ENCODE assay signal across 8 mouse cellular contexts in the genomic region with DNA sequence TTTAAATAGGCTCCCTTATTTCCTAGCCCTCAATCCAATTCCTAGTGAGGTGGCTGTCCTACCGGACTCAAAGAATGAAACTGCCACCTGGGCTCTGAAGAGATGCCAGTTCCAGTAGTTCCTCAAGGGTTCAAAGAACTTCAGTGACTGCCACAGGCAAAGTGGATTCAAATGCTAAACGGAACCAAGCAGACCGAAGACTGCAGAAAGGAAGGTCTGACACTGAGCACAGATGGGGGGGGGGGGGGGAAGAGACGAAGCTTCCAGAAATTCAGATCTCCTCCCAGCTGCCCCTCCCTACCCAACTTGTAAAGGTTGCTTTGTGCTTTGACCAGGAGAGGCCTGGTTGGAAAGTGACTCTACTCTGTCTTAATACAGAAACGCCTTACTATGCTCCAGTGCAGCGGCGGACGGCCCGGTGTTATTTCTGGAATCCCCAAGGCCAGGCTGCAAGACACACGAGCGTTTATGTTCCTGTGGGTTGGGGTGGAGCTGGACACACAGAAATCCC. TPM values are rescaled to one million over a fixed set of nuclear protein-coding genes. Genes with fewer than 3 reads are reported as not detected.
DNase-seq lines count a peak whose midpoint lies in the region; ATAC-seq lines count a peak whose summit lies in the region.

No protein-coding gene starts in this region.

- no peaks in the 10 kb centered on the region for H3K27me3 ChIP-seq in limb, embryonic 15.5 days
- H3K27me3 ChIP-seq in stomach, embryonic 14.5 days (ENCODE audit: control insufficient read depth, insufficient read depth, low read length): no peaks in the 10 kb centered on the region

- H3K27ac ChIP-seq in limb, embryonic 15.5 days: peak overlapping the region; percentile 86
- H3K27ac ChIP-seq in stomach, embryonic 14.5 days (ENCODE audit: low read length): no peak overlapping the region

- no peaks in the 10 kb centered on the region for H3K9me3 ChIP-seq in limb, embryonic 15.5 days
- H3K9me3 ChIP-seq in stomach, embryonic 14.5 days (ENCODE audit: control insufficient read depth, low read depth, low read length): no peaks in the 10 kb centered on the region

- intact Hi-C loops in heart, postnatal 14 days (cut with DNase I): loop anchor here (5.0 kb wide), 2 partner anchors 54 to 99 kb away; no protein-coding TSS in a partner anchor

- H3K4me1 ChIP-seq in limb, embryonic 15.5 days: peaks cover 21% of the 10 kb centered on the region
- peaks cover 16% of the 10 kb centered on the region; the same call in 1 of the 2 replicates for H3K4me1 ChIP-seq in stomach, embryonic 14.5 days (ENCODE audit: control insufficient read depth, insufficient read depth, low read length)

- H3K36me3 ChIP-seq in limb, embryonic 15.5 days: peaks cover 13% of the 10 kb centered on the region; the same call in 1 of the 2 replicates
- H3K36me3 ChIP-seq in stomach, embryonic 14.5 days (ENCODE audit: control insufficient read depth, insufficient read depth, low read length): peaks cover 12% of the 10 kb centered on the region; the same call in 1 of the 2 replicates

- ATAC-seq in limb, embryonic 15.5 days (ENCODE audit: insufficient number of reproducible peaks, low FRiP score, low TSS enrichment, low read depth): no peak
- no peak for ATAC-seq in stomach, embryonic 14.5 days (ENCODE audit: insufficient number of reproducible peaks, insufficient read depth, low FRiP score, low read depth)

- H3K4me2 ChIP-seq in limb, embryonic 15.5 days: peak overlapping the region; percentile 63
- H3K4me2 ChIP-seq in stomach, embryonic 14.5 days (replicated peaks; ENCODE audit: low read depth, low read length): peak overlapping the region; percentile 74

- DNase-seq in layer of hippocampus, adult 11-12 months (ENCODE audit: low spot score): peak; percentile 33
- DNase-seq in layer of hippocampus, adult 9-10 months (ENCODE audit: low spot score): no peak
- peak; percentile 31 for DNase-seq in MN1 (ENCODE audit: low spot score)
- DNase-seq in cerebellum, postnatal 10 days: peak; percentile 43 to 51
- peak; percentile 6 to 9 for DNase-seq in heart, postnatal 14 days
- no peak for DNase-seq in T-cell, adult 2 months (ENCODE audit: low spot score)

- peak overlapping the region; percentile 91 for H3K4me3 ChIP-seq in limb, embryonic 15.5 days
- H3K4me3 ChIP-seq in stomach, embryonic 14.5 days (ENCODE audit: low read depth, low read length): peak overlapping the region; percentile 85

- no peak overlapping the region for H3K9ac ChIP-seq in limb, embryonic 15.5 days
- no peak overlapping the region for H3K9ac ChIP-seq in stomach, embryonic 14.5 days (replicated peaks; ENCODE audit: low read depth, low read length)

- 34% methylated on average over 11 of the region's 11 CpGs for WGBS in limb, embryonic 15.5 days
- WGBS in stomach, embryonic 14.5 days: 49% methylated on average over 10 of the region's 11 CpGs

RNA-seq across cellular contexts. Expression of gene Ywhaq, which starts 1.2 kb away (rescaled TPM):
- total RNA-seq in heart, postnatal 14 days (2021): 100 to 1,000 TPM in 1 of 2 experiments, 10 to 100 TPM in 1; 97.2 to 104 TPM
- 499 and 519 TPM in 2 replicates for polyA plus RNA-seq in limb, embryonic 15.5 days (2015; fragmentation: Nextera tagmentation; extraction: Ambion mirVana)
- 763 and 797 TPM in 2 replicates for polyA plus RNA-seq in stomach, embryonic 14.5 days (2014; fragmentation: Nextera tagmentation; extraction: Ambion mirVana)

RNA-seq across cellular contexts. Expression of gene Adam17, which starts 45.2 kb away (rescaled TPM):
- total RNA-seq in heart, postnatal 14 days (2021): 10 to 100 TPM; 48.4 to 63.3 TPM
- polyA plus RNA-seq in limb, embryonic 15.5 days (2015; fragmentation: Nextera tagmentation; extraction: Ambion mirVana): 38.5 and 40.2 TPM in 2 replicates
- 38.9 and 40.4 TPM in 2 replicates for polyA plus RNA-seq in stomach, embryonic 14.5 days (2014; fragmentation: Nextera tagmentation; extraction: Ambion mirVana)

Comparison
In these comparisons a context has a peak if more than half of its experiments do, and no peak if none do; other contexts are left out.
1. DNase-seq: peak in layer of hippocampus, adult 11-12 months (single experiment), MN1 (single experiment), cerebellum, postnatal 10 days (2 of 2) and heart, postnatal 14 days (2 of 2); none in layer of hippocampus, adult 9-10 months (single experiment) and T-cell, adult 2 months (single experiment).